Mouse (Mus musculus) left cerebral cortex, adult 9 months (tissue): Measurements from ENCODE around the gene Arid5b.

Experiments
- DNase-seq, 2 experiments: peaks; one replicate each; pipeline ENCODE4 v3.0.0; 2022; ENCODE audit warnings: low spot score in 2 of 2

The Arid5b gene

GRCm38 (mm10) chr10:68236956-68237455, 41.5 kb downstream of the Arid5b start:
- DNase-seq, result no peak

DNA sequence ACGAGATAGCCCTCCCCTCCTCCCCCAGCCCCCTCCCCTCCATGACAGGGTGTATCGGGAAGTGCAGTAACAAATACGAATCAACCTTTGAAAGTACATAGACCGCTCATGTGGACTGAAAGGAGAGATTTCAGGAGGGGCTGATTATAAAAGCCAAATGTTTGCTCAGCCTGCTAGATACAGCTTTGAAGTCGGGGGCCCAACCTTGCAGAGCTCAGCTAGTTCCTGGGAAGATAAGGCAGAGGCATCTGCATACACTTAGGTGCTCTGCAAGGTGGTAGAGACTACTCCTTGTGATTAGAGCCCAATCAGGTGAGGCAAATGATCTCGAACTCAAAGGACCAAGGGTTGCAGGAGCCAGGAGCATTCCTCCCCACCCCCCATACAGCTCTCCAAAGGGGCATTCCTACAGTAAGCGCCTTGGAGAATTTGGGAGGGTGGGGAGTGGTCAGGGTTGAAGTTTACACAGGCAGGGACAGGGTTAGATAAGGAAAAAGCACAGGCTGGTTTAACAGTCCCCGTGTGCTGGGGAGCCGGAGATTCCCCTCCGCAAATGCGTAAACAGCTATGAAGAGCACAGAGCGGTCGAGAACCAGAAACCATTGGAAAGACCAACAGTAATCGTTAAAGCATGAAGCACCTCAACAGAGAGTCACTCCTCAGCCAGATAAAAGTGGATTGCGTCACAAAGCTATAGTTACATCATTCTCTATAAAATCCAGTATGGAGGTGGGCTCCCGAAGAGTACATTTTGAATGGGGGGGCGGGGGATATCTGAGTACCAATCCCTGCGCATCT, 47.0 kb downstream of the Arid5b start:
- DNase-seq, result no peak

- DNase-seq, result no peak
Observed at GRCm38 (mm10) chr10:68230653-68231384, 47.7 kb downstream of the Arid5b start.

DNA sequence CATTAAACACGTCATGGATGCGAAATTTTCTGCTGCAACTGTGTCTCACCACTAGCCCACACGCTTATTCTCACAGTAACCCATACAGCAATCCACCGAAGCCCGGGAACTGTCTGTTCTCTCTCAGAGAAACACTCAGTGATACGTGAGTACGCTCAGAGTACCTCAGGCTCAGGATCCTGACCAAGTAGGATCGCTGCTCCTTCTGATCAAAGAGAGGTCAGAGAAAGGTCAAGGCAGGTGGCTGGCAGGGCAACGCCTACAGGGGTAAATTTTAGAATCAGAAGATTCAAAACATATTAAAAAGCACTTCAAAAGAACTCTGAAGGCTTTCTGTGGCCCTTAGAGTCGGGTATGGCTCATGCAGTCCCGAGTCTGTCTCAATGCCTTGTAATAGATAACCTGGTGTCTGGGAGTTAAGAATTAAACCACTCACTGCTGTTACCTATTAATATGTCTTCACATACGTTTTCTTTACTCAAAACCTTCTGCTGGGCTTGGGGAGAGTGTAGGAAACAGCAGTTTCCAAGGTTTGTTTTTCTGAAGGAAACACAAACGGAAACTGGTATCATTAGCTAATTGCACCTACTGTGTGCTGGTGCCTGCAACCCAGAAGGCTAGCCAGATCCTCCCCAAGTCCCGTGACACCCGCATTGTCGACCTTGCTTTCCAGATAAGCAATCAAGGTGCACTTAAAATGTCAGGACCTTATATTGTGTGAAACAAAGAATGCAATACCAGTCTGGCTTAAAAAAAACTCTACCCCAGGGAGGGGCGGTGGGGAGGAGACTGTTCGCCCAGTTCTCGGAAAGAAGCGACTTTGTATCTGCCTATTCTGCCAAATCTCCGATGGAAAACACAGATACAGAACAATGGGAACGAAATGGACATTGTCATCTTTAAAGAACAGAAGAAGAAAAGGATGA, 48.6 kb downstream of the Arid5b start:
- DNase-seq, result no peak

DNA sequence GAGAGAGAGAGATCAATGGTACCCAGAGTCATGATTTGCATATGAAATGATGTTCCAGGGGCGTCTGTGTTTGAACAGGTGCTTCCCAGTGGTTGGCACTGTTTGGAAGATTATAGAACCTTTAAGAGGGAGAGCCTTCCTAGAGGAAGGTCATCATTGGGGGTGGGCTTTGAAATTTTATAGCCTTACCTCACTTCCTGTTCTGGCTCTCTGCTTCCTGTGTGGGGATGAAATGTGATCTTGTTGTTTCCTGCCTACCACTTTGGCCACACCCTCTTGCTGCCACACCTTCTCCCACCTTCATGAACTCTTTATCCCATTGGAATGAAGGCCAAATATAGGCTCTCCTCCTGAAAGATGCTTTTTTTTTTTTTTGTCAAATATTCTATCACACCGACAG, 55.9 kb downstream of the Arid5b start:
- no peak for DNase-seq

GRCm38 (mm10) chr10:68222012-68222411, 56.5 kb downstream of the Arid5b start:
- DNase-seq, result no peak

- DNase-seq, result no peak
Observed at GRCm38 (mm10) chr10:68219327-68219726, 59.2 kb downstream of the Arid5b start.

DNA sequence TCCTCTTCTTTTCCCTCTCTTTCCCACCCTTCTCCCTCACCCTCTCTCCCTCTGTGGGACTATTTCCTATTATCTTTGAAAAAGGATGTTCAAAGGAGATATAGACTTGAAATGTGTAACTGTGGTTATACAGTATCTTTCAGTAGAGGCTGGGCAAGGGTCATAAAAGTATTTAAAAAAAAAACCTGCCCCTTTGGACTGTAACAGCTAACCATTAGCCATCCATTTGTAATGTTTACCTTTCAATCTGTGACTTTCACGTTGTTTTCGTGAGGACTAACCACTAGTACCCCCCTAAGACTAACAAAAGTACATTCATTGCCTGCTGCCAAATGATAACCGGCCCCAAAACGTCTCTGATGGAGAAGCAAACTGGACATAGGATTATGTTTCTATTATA, 59.9 kb downstream of the Arid5b start:
- no peak for DNase-seq

GRCm38 (mm10) chr10:68214809-68215468, 63.6 kb downstream of the Arid5b start:
- DNase-seq, result no peak

DNA sequence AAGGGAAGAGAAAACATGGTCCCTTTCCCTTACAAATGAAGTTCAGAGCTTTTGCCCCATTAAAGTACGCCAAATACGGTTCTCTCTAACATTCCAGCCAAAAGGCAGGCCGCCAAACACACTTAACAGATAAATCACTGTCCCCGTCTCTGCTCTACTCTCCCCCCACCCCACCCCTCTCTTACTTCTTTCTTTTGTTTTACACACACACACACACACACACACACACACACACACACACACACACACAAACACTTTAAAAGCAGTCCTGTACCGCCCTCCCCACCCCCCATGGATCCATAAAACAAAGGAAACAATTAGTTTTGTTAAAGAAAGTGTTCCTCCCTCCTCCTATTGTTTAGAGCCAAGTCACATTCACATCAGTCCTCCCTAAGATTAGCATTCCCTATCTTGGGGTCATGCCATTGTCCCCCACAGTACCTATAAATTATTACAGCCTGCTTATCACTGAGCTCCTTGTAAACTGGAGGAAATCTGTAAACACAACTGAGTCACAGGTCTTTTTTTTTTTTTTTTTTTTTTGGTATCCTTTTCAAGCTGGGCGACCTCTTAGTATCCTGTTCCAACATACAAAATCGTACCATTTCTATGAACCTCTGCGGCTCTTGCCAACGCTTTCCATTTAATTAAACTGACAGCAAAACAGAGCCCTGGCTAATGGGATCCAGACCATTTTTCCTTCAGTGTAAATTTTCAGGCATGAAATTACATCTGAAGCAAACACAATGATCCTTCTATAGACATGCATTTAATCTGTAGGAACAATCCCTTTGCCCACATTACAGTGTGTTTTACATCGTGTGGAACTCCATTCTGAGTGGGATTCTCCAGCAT, 66.3 kb downstream of the Arid5b start:
- no peak for DNase-seq

GRCm38 (mm10) chr10:68211514-68211913, 67.0 kb downstream of the Arid5b start:
- DNase-seq, result no peak

DNA sequence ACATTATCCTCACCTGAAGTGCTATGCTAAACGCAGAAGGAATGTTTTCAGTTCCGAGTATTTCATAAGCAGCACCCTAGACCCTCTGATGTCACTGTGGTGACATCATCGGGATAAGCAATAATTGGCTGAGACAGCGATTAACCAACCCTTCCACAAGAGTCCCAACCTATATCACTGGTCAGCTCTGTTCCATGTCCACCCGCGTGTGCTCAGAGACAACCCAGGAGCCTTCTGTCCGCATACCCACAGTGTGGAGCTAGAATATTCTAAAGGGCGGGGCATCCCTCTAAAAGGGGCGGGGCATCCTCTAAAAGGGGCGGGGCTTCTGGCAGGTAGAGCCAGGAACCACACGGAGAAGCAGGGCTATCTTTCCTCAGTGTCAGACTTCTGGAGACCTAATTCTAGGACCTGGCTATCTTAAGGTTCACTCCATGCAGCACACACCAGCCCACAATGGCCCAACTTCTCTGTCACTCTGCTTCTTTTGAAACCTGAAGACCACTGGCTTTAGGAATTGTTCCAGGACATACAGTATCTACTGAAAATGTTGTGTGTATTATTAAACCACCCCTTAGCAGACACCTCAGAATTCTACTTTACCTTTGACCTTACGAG, 68.4 kb downstream of the Arid5b start:
- no peak for DNase-seq

DNA sequence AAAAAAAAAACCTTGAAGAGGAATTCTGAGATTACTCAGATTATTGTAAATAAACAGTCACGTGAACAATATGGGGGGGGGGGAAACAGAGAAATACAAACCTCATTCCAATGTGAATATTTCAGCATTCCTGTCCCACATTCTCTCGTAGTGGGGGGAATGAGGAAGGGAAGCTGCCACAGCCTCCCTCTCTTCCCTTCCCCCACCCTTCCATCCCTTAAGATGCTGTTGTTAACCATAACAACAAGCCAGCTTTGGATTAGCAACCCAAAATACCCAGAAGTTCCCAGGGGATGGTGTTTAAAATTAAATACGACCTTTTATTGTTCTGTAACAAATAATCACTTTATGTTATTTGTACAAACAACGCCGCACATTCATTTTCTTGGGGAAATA, 69.9 kb downstream of the Arid5b start:
- no peak for DNase-seq

GRCm38 (mm10) chr10:68207803-68208669, 70.5 kb downstream of the Arid5b start:
- DNase-seq, result no peak

DNA sequence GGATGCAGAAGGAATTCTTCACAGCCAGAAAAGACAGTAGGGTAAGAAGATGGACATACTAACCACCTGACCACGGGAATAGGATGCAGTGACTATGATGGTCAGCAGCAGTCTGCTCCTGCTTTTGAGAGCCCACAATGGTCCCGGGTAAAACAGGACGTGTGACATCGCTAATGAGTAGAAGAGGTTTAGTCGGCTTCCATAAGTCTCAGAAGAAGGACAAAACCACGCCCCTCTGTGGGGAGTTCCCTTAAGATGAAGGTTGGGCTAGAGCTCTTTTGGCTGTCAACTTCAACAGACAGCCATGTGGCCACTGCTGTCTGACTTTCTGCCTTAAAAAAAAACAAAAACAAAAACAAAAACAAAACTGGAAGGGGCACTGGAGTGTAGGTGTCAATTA, 74.1 kb downstream of the Arid5b start:
- no peak for DNase-seq

- DNase-seq, result no peak
Observed at GRCm38 (mm10) chr10:68203860-68204259, 74.7 kb downstream of the Arid5b start.

- no peak for DNase-seq
Observed at GRCm38 (mm10) chr10:68203322-68203721, 75.2 kb downstream of the Arid5b start.

- no peak for DNase-seq
Observed at GRCm38 (mm10) chr10:68199440-68199839, 79.1 kb downstream of the Arid5b start.

DNA sequence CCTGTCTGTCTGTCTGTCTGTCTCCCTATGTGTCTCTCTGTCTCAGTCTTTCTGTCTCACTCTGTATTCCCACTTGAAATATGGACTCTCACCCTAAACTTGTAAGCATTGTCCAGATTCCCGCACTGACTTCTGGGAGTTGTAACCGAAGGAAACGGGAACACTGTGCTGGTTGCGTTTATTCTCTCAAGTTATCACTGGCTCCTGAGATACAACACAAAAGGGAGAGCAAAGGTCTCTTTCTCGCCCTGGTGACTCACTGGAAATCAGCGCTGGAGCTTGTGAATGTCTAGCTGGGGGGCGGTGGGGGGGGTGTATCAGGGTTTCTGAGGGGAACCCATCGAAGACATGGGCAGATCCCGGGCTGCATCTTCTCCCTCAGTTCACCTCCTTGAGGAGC, 82.2 kb downstream of the Arid5b start:
- no peak for DNase-seq
